Mouse (Mus musculus) cerebellum, adult 9-10 months (tissue): ENCODE measurements around the gene Pi4ka.
"Not testable (repeated sequence)": the region's sequence is repeated elsewhere in the genome, so short reads cannot be mapped to it uniquely, and the experiment has no call there.

Experiments
- DNase-seq: peaks from one replicate; pipeline ENCODE4 v3.0.0; 2022

Pi4ka gene

GRCm38 (mm10) chr16:17269872-17270271 lies 136.2 kb downstream of the Pi4ka start:
- no peak for DNase-seq

DNA sequence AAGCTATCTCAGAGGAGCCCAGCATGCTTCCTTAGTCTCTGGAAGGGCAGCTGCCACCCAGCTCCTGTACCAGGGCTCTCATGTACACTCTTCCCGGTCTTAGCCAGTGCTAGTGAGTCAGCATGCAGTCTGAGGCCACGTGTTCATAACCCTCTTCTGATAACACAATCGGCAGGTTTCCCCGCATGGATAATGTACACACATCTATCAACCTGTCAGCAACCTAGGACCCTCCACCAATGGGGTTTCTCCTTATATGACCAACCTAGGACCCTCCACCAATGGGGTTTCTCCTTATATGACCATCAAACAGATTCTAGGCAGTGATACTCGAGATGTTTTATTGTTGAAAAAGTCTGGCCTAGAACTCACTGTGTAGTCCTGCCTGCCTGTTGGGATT lies 138.2 kb downstream of the Pi4ka start:
- no peak for DNase-seq

DNA sequence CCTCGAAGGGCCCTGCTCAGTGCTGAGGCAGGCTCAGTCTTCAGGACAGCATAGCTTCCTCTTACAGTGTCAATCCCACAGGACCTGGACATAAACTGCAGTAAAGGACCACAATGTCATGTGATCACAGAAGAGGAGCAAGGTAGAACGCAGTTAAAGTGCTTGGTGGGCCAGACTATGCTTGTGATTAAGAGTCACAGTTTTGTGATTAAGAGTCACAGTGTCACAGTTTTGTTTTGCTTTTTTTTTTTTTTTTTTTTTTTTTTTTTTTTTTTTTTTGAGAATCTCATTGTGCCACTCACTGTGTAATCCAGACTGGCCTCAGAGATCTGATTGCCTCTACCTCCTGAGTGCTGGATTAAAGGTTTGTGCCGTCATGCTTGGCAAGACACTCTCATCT lies 140.0 kb downstream of the Pi4ka start:
- no peak for DNase-seq

DNA sequence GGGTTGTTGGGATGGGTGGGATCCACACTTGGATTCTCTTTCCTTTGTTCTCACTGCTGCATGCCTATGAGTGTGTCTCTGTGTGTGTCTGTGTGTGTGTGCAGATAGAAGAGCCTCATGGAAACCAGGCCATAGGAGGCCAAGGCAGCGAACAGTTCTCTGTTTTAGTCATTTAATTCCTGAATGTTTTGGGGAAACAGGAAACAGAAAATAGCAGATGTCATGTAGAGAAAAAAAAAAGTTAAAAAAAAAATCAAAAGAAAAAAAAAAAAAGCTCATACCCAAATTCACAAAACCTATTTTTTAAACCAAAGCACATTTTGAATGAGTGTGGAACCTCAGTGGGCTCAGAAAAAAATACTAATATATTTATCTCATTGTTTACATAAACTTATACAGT lies 144.8 kb downstream of the Pi4ka start:
- DNase-seq, result no peak

DNA sequence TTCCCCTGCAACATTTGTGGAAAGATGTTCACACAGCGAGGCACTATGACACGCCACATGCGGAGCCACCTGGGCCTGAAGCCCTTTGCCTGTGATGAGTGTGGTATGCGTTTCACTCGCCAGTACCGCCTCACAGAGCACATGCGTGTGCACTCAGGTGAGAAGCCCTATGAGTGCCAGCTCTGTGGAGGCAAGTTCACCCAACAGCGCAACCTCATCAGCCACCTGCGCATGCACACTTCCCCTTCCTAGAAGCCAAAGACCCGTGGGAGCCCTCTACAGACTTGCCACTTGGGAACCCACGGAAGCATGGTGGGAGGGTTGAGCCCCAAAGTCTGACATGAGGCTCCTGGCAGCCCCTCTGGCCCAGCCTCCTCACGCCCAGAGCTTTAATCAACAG lies 147.2 kb downstream of the Pi4ka start:
- DNase-seq, result no peak

DNA sequence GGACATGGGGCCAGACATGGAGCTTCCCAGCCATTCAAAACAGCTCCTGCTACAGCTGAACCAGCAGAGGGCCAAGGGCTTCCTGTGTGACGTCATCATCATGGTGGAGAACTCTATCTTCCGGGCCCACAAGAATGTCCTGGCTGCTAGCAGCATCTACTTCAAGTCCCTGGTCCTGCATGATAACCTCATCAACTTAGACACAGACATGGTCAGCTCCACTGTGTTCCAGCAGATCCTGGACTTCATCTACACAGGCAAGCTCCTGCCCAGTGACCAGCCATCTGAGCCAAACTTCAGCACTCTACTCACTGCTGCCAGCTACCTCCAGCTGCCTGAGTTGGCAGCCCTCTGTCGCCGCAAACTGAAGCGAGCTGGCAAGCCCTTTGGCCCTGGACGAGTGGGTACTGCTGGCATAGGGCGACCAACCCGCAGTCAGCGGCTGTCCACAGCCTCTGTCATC lies 148.7 kb downstream of the Pi4ka start:
- DNase-seq, result no peak

GRCm38 (mm10) chr16:17255270-17255669 lies 150.8 kb downstream of the Pi4ka start:
- no peak for DNase-seq

GRCm38 (mm10) chr16:17254005-17254597 lies 152.0 kb downstream of the Pi4ka start:
- no peak for DNase-seq

DNA sequence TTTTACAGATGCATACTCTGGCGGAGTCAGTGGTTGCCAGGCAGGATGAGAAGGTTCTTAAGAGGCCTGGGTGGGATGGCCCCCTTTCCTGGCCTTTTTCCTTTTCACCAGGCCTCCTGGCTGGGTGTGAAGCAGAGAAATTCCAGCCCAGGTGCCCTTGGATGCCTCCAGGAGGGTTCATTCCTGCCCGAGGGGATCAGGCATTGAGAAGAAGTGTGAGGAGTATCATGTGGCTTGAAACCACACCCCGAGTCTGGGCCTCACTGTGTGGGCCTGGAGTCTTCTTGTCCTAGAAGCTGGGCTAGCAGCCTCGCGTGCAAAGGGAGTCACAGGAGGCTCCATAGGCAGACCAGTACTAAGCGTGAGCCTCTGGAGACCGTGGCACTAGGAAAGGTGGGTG lies 153.3 kb downstream of the Pi4ka start:
- no peak for DNase-seq

DNA sequence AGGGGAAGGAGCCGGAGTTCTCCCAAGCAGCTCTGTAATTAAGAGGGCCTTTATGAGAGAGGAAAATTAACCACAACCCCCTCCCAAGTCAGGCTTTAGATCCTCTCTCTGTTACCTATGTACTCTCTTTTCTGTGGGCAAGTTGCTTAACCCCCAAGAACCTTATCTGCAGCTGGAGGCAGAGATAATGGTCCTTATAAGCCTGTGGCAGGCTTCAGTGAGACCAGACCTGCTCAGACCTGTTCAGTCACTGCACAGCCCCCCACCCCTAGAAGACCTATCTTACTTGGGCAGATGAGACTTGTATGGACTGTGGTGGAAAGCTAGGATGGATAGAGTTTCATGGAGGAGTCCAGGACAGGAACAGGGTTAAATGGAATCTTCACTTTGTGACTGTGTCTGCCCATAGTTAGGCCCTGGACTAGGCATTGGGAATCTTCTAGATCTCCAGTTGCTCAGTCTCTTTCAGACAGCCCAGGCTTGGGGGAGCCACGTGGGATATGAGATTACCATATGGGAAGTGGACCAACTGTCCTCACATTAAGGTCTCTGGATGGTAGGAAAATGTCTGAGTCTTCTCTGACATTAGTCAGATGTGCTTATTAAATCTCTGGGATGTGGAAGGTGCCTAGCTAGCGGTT lies 153.9 kb downstream of the Pi4ka start:
- DNase-seq, result no peak

- DNase-seq, result peak; percentile 83
Observed at GRCm38 (mm10) chr16:17251539-17251938, 154.6 kb downstream of the Pi4ka start.

- DNase-seq, result no peak
Observed at GRCm38 (mm10) chr16:17249135-17249534, 157.0 kb downstream of the Pi4ka start.

DNA sequence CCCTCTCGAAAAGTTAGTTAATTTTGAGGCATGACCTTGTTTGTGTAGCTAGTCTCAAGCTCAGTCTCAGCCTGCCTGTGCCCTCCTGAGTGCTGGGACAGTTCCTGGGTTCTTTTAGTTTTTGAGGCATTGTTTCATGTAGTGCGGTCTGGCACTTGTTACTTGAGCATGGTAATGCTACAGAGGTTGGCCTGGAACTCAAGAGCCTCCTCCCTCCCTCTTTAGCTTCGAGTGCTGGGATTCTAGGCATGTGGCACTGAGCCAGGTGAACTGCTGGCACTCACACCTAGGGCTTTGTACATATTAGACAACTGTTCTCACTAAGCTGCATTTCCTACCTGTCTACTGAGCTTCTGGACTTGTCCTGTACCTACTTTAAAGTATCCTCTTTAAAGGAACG lies 158.4 kb downstream of the Pi4ka start:
- DNase-seq, result no peak

GRCm38 (mm10) chr16:17244996-17245395 lies 161.1 kb downstream of the Pi4ka start:
- no peak for DNase-seq

DNA sequence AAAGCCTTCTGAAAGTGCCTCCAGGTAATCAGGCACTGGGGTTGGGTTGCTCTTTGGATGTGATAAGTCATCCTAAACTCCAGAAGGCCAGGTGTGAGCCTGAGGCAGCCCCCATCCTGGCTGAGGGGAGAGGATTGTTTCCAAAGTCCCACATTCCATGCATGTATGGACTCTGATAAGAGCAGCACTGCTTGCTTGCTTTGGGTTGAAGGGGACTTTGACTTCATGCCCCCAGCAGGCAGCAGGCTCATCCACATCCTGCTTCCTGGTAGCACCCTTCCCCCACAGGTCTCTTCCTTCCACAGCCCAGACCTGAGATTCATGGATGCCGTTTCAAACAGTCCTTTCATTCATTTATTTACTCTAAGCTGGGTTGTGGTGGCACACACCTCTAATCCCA lies 162.4 kb downstream of the Pi4ka start:
- no peak for DNase-seq

DNA sequence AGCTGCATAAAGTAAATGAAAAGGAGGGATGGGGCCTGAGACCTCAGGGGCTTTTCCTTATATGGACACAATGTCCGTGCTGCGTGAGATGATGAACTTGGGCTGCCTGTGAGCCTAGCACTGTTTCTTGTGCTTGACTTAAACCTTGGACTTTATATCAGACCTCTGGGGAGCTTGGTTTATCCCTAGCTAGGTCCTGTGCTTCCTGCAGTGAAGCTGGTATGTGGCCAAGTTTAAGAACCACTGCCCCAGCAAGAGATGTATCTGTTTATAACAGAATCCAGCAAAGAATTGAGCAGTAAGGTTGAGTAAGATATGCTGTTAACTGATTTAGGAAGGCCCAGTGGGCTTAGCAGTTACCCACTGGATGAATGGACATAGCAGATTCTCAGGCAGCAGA lies 166.7 kb downstream of the Pi4ka start:
- no peak for DNase-seq

GRCm38 (mm10) chr16:17237634-17238033 lies 168.5 kb downstream of the Pi4ka start:
- DNase-seq, result no peak

GRCm38 (mm10) chr16:17234916-17235665 lies 171.0 kb downstream of the Pi4ka start:
- DNase-seq, result peak; percentile 49

GRCm38 (mm10) chr16:17234499-17234895 lies 171.6 kb downstream of the Pi4ka start:
- DNase-seq, result peak; percentile 64

- DNase-seq, result peak; percentile 39
Observed at GRCm38 (mm10) chr16:17233702-17234498, 172.2 kb downstream of the Pi4ka start.

DNA sequence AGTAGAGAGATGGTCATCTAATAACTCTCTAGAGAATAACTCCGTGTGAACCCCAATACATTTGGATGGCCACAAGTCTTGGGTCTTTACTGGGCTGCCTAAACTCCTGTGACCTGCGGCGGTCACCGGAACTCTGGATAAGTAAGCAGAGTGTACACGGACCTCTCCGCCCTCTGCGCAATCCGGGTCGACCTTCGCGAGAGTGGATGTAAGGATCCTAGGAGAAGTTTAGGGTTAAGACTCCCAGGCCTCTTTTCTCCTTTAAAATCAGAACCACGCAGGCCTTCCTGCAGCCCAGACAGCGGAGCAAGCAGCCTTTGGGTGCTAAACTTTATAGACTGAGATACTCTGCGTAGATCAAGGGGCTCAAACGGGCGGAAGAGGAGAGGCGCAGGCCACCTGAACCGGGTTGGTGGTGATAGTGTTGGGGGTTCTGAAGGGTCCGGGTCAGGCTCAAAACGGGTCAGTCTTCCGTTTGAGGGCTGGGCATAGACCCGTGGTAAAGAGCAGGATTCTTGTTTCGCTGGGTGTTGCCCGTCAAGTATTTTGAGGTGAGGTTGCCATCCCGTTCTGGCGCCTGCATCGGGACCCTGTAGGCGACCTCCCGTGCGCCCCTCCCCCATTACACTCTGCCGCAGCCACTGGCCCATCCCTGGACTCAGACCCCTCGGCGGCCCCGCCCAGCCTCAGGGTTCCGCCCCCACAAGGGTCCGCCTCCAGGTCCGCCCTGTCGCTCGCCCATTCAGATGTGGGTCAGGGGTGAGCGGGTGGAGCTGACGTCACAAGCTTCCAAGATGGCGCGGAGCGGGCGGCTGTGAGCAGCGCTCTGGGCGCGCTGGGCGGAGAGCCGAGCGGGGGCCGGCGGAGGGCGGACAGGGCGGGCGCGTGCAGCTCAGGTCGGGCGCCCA lies 173.1 kb downstream of the Pi4ka start, which contains the start of gene Hic2:
Gene Hic2 (plus strand): TSS at position 779 of the 908 bp plus-strand sequence.
- DNase-seq, result peak; percentile 93

GRCm38 (mm10) chr16:17231523-17231922 lies 174.6 kb downstream of the Pi4ka start:
- not testable (repeated sequence) for DNase-seq
